ENCODE assay signal across 26 mouse cellular contexts in genomic region chr5:92814621-92815020, GRCm38 (mm10).
A peak's percentile ranks its signal among the peaks of the same experiment; 100 is the strongest.
DNase-seq lines count a peak whose midpoint lies in the region; ATAC-seq and TF ChIP-seq lines count a peak whose summit lies in the region.
"Had no signal": no experiment of that assay in that cellular context is flagged by ENCODE, and none has a peak within 500 bp of the region (broad histone marks: within the 10 kb centered on the region; RNA-seq: fewer than 3 reads in every experiment).

No protein-coding gene starts in this region.

- H3K36me3 ChIP-seq in intestine, postnatal 0 days (ENCODE audit: control insufficient read depth, insufficient read depth): no peaks in the 10 kb centered on the region
- H3K36me3 ChIP-seq: embryonic facial prominence, embryonic 12.5 days; embryonic facial prominence, embryonic 15.5 days; forebrain, embryonic 12.5 days had no signal

- H3K27ac ChIP-seq in intestine, postnatal 0 days (ENCODE audit: low read depth, low read length): no peak overlapping the region
- H3K27ac ChIP-seq: embryonic facial prominence, embryonic 12.5 days; embryonic facial prominence, embryonic 15.5 days; forebrain, embryonic 12.5 days; heart, adult 2 months; heart, embryonic 13.5 days; hindbrain, embryonic 14.5 days had no signal

- no peaks in the 10 kb centered on the region for H3K27me3 ChIP-seq in intestine, postnatal 0 days (replicated peaks; ENCODE audit: control insufficient read depth, insufficient read depth, low read length)
- H3K27me3 ChIP-seq: embryonic facial prominence, embryonic 12.5 days; heart, embryonic 13.5 days had no signal

- ATAC-seq in intestine, postnatal 0 days: peak; percentile 44
- ATAC-seq: CD4-positive, CD25-positive, alpha-beta regulatory T cell, adult 4 months; forebrain, embryonic 16.5 days had no signal

- DNase-seq in kidney, postnatal 10 days: peak; percentile 36
- DNase-seq in kidney, adult 18-20 months: no peak
- DNase-seq in kidney, postnatal 36 days: peak; percentile 43 to 54
- DNase-seq in kidney, adult 9 months: no peak
- DNase-seq in ovary, postnatal 10 days (ENCODE audit: low spot score): no peak
- DNase-seq in urinary bladder, postnatal 14 days (ENCODE audit: low spot score): no peak
- DNase-seq: adrenal gland, adult 2 months; adrenal gland, postnatal 14 days; cerebellum, adult 11 months; cerebellum, adult 2 months; cerebellum, adult 9-11 months; cerebellum, postnatal 25 days; gastrocnemius, postnatal 10 days; gastrocnemius, postnatal 36 days; heart, adult 2 months; heart, postnatal 14 days; heart, postnatal 4 days had no signal

- H3K9ac ChIP-seq in intestine, postnatal 0 days (ENCODE audit: low read depth, low read length): no peak overlapping the region
- H3K9ac ChIP-seq: embryonic facial prominence, embryonic 12.5 days; embryonic facial prominence, embryonic 15.5 days; forebrain, embryonic 12.5 days; heart, embryonic 13.5 days; hindbrain, embryonic 14.5 days had no signal

- peaks cover 15% of the 10 kb centered on the region for H3K4me1 ChIP-seq in intestine, postnatal 0 days (replicated peaks; ENCODE audit: control insufficient read depth, insufficient read depth, low read length)

- no peak for TF ChIP-seq CTCF in intestine, postnatal 0 days (IDR thresholded peaks at IDR 0.05; ENCODE audit: low read depth)

- no peaks in the 10 kb centered on the region for H3K9me3 ChIP-seq in intestine, postnatal 0 days (ENCODE audit: control insufficient read depth)
- H3K9me3 ChIP-seq: embryonic facial prominence, embryonic 12.5 days; embryonic facial prominence, embryonic 15.5 days; forebrain, embryonic 12.5 days; heart, embryonic 10.5 days; heart, embryonic 13.5 days had no signal

- WGBS in intestine, postnatal 0 days: 36% methylated on average over 3 of the region's 3 CpGs

- H3K4me3 ChIP-seq in intestine, postnatal 0 days (ENCODE audit: low read depth, low read length): no peak overlapping the region
- H3K4me3 ChIP-seq: embryonic facial prominence, embryonic 12.5 days; embryonic facial prominence, embryonic 15.5 days; forebrain, embryonic 12.5 days; heart, adult 2 months; heart, embryonic 10.5 days; heart, embryonic 13.5 days had no signal

- no peak overlapping the region for H3K4me2 ChIP-seq in intestine, postnatal 0 days (replicated peaks; ENCODE audit: low read depth)
- H3K4me2 ChIP-seq: embryonic facial prominence, embryonic 12.5 days; embryonic facial prominence, embryonic 15.5 days; forebrain, embryonic 12.5 days; heart, embryonic 13.5 days; hindbrain, embryonic 14.5 days had no signal

Comparison
In these comparisons a context has a peak if more than half of its experiments do, and no peak if none do; other contexts are left out.
1. DNase-seq: peak in kidney, postnatal 10 days (single experiment) and kidney, postnatal 36 days (2 of 2); none in kidney, adult 18-20 months (single experiment), kidney, adult 9 months (single experiment), ovary, postnatal 10 days (single experiment) and urinary bladder, postnatal 14 days (single experiment).